Mouse (Mus musculus) hindlimb bud, embryonic 11.5 days (tissue): Measurements from ENCODE around the gene Adpgk.
"Not testable (repeated sequence)": the region's sequence is repeated elsewhere in the genome, so short reads cannot be mapped to it uniquely, and the experiment has no call there.

ENCODE experiments used
- DNase-seq: peaks from one replicate; pipeline ENCODE4 v3.0.0-alpha.2; 2012; ENCODE audit warnings: low read depth, low spot score; ENCODE audit errors: extremely low spot score

Gene Adpgk

DNA sequence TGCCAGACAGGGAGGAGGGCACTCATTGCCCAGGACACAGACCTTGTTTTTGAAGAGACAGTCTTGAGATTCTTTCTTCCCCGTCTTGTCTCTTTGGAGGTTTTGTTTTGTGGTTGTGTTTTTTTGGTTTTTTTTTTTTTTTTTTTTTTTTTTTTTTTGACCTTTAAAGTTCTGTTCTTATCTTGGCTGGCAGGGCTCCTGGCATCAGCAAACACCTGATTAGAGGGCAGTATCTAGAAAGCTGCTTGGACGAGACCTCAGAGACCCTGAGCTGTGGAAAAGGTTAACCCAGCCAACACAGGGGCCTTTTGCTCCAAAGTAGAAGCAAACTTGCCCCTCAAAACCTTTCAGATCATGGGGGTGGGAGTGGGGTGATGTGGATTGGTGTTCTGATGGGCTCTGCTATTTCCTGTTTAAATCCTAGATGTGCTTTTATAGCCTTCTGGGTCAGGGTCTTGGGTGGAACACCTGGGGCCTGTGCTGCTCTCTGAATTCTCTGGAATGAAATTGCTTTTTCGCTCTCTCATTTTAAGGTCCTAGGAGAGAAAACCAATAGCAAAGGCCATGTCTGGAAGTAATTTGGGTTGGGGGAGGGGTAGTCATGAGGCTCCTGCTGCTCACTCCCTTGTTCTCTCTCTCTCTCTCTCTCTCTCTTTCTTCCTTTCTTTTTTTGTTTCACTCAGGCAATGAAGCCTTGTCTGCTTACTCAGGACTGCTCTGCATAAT lies 2.5 kb upstream of the Adpgk start:
- peak; percentile 91 for DNase-seq

DNA sequence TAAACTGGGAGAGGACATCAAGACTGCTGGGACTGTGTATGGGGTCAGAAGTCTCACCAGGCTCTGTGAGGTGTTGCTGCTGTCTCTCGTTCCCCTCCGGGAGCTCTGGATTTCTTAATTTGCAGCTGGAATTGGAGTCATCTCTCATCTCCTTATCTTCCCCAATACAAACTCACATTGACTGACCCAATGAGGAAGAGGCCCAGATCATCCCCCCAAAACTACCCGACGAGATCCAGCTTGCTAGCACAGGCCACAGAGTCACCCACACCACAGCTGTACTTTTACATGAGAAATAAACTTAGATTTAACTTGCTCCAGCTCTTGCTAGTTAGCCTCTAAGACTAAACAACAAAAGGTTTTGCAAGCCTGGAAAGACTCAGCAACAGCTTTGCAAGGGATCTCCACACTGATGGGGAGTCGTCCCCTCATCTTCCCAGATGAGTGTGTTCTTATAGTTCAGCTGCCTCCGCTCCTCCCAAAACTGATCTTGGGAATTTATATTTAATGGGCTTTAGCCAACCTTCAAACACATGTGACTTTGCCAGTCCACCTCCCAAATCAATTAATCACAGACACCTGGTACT lies 1.7 kb upstream of the Adpgk start:
- no peak for DNase-seq

DNA sequence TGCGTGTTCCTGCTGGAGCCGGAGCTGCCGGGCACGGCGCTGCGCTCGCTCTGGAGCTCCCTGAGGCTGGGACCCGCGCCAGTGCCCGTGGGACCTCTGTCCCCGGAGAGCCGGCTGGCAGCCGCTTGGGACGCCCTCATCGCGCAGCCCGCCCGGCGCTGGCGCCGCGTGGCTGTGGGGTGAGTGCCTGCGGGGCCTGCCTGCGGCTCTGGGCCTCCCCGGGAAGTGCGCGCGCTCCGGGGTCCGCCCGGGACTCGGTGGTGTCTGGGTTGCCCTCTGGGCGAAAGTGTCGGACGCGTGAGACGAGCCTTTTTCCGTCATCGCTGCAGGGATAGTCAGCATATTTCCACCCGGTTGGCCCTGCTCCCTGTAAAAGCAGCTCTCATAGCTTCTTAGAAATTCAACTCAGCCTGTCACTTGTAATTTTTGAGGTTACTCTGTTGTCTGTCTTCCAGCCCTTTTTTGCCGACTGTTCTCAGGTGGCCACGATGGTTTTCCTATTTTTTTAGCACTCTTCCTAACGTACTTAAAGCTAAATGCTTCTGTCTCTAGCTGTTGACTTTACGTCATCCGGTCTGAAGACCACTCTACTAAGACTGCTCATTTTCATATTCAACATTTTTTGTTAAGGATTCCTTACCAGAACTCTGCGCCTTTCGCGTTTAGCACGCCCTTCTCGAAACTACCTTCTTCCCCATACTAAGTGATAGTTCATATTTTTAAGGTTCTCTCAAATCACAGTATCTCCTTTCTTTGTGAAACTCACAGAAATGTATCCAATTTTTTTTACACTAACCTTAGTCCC lies 532 bp downstream of the Adpgk start:
- no peak for DNase-seq

DNA sequence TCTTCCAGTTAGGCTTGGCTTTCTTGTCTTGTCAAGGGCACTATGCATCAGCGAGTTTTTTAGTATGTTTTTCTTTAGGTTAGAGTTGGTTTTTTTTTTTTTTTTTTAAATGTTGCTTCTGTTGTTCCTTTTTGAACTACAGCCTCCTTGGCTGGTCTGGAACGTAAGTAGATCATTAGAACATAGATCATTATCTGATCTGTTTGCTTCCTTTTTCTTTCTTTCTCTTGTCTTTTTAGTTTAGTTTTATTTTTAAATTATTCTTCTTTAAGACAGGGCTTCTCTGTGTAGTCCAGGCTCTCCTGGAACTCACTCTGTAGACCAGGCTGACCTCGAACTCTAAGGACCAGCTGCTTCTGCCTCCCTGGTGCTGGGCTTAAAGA lies 1.1 kb downstream of the Adpgk start:
- no peak for DNase-seq

DNA sequence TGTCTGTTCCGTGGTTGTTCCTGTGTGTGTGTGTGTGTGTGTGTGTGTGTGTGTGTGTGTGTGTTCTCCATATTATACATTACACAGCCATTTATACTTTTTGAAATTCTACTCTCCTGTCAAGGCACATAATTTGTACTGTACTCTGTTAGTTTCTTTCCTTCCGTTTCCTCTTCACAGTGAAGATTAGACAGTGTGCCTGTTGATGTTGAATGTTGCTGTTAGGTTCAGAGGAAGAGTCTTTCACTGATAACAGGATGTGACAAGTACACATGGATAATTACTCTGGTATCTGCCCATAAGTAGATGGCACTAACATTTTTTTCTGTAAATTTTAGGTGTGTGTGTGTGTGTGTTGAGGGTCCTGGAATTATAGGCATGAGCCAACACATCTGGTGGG lies 5.1 kb downstream of the Adpgk start:
- no peak for DNase-seq

DNA sequence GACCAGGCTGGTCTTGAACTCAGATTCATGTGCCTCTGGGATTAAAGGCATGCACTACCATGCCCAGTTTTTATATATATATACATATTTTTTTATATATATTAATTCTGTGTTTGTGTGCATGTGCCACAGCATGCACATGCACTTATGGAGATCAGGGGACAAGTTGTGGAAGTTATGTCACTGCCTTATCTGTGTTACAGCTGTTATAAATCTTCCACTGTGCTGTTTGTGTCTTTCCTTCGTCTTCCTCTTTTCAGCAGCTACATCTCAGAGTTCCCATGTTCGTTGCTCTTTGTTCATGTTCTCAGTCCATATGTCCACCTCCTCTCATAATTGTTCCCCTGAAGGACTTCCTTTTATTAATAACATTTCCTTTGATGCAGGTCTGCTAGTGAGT lies 16.5 kb downstream of the Adpgk start:
- DNase-seq, result no peak

DNA sequence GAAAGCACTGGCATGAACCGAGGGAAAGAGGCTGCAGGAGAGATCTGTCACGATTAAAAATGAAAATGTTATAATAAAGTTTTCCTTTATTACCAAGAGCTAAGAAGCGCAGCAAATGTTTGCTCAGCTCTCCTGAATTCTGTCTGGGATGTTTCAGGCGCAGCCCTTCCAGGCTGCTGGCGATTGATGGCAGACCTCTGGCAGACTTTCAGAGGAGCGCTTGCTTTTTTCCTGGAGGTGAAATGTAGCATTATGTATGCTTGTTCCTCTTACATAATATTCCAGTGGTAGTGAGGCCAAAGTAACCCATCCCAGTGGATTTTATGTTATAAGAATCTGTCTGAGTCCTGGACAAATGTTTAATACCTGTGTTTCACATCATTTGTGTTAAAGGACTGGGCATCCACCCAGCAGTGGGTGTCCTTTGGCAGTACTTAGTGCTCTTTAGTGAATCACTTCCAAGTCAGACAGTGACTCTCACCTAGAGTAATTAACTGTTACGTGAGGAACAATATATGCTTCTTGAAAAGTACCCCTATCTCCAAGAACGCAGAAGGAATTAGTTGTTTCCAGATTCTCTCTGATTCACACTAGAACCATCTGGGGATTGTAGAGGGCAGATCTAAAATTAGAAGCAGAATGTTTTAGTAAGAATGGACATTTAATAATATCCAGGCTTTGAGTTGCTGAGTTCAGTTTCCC lies 19.4 kb downstream of the Adpgk start:
- no peak for DNase-seq

DNA sequence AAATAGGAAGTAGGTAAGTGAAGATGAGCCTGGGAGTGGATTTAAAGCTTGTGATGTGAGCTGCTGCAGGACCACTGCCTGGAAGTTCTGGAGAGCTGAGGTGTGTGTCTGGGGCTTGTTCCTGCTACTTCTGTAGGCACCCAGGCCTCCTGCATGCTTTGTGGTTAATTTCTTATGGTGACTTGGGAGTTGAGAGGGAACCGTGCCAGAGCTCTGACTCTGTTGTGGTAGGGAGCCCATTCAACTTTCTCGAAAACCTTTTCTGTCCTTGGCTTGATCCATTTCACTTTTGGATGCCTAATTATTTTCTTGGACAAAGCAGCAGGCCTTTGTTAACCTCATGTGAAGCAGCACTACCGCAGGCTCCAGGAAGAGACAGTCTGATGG lies 19.9 kb downstream of the Adpgk start:
- DNase-seq, result no peak

DNA sequence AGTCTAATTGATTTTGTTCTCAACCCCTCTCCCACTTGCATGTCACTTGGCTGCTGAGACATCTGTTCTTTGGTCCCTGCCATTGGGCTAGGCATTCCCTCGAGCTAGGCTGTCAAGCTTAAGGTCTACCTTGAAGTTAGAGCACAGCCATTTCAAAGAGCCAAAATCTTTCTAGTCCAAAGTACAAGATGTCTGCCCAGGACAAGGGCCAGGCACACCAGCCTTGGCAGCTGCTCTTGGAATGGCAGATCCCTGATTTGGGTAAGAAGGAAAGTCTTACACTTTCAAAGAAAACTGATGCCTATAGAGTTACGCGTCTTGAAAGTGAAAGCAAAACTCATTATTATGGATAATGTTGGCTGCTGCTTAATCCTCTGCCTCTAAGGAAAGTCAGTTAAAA lies 24.8 kb downstream of the Adpgk start:
- DNase-seq, result no peak

DNA sequence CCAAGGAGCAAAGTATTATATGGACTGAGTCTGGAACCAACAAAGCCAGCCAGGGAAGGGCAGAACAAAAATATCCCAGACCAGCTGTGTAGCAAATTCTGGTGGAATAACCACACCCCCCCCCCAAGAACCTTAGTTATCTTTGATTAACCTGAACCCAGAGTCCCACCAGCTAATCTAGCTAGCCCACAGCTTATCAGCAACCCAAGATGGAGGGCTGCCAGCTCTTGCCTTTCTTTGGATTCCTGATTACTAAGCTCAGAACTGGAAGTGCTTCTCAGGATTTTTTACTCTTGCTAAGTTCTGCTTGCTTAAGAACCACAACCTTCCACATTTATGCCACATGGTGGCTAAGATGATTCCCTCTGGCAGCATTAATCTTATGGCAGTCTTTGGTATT lies 33.0 kb downstream of the Adpgk start:
- no peak for DNase-seq

DNA sequence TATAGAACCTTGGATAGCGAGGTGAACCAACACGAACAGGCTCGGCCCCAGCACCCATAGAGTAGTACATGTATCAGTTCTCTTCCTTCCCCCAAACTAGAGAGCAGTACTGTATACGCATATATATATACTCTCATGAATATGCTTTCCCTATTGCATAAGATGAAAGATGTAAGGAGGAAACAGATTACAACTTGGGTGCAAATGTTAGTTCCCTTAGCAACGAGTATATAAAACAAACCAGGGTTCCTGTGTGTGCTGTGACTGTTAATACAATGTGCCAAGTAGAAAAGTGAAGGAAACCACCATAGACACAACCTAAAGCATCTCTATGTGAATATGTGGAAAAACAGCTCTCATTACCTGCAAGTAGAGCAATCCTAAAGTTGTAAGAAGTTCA lies 38.7 kb downstream of the Adpgk start:
- DNase-seq, result no peak

DNA sequence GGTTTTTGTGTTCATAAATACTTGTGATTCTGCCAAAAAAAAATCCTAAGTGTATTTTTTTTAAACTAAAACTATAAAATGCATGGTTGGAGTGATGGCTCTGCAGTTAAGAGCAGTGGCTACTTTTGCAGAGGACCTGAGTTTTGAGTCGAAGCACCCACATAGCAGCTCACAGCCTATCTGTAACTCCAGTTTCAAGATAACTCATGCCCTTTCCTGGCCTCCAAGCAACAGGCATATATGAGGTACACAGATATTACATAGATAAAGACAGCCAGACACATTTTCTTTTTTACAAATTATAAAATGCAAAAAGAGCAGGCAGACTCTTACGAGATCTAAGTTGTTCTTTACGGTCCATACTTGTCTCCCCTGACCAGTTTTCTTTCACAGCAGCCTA lies 45.2 kb downstream of the Adpgk start:
- DNase-seq, result no peak

DNA sequence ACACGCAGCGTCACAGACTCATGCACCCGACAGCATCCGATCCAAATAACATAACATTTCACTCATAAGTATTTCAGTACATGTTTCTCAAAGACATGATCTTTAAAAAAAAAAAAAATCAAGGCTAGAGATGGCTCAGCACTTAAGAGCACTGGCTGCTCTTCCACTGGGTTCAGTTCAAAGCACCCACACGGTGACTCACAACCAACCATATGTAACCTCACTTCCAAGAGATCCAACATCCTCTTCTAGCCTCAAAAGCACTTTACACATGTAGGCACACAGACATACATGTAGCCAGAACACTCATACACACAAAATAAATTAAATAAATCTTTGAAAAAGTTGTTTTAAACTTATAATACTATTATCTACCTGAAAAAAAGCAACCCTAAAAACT lies 46.5 kb downstream of the Adpgk start:
- no peak for DNase-seq

DNA sequence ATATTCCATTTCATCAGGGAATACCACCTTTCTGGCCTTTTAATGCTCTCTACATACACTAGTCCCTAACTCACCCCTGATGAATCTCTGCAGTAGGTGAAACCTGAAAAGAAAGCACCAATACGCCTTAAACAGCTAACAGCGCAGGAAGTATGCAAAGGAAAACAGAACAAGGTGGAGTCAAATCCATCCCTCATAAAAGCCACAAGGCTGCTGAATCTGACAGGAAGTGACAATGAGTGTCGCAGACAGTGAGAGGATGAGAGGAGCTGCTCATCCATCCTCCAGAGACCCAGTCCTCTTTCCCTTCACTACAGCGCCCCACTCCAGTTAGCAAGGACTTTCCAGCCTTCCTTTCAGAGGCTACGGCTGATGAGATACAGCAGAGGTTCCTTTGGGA lies 47.1 kb downstream of the Adpgk start:
- DNase-seq, result no peak

DNA sequence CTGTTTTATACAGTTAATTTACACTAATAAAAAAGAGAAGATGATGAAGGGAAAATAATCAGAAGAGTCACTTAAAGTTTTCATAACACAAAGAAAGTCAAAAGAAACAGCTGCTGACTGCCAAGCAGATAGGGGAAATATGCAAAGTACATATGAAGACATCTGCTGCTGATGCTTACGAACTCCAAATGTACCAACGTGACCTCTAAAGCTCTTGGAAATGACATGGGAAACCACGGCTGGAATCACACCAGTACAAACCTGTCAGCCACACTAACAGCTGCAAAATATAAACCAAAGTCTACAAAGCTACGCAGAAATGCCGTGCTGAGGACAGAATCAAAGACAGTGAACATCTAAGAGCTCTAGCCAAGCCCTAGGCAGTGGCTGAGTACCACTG lies 47.7 kb downstream of the Adpgk start:
- no peak for DNase-seq

DNA sequence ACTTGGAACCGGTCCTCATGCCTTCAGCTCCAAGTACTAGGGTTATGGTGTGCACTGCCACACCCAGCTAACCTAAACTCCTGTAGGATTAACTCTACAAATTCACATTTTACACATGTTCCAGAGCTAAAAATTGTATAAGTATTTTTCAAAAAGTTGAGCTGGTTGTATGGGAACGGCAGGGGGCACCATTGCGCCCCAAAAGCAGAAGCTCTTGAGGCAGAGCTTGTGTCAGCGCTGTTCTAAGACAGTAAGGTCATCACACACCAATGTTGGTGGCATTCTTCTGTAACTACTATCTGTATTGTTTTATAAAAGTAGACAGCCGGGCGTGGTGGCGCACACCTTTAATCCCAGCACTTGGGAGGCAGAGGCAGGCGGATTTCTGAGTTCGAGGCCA lies 48.6 kb downstream of the Adpgk start:
- no peak for DNase-seq

DNA sequence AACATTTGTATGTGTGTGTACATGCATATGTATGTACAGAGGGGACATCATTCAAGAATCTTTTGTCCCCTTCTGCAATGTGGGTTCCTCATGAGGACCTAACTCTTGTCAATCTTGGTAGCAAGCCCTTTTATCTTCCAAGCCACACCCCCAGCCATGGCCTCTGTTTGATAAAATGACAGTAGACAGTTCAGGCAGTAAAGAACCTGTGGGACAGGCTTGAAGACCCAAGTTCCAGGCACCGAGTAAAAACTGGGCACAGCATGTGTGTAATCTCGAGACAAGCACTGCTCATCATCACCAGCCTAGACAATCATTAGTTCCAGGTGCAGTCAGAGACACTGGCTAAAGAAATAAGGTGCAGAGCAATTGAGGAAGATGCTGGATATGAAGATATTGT lies 54.8 kb downstream of the Adpgk start:
- no peak for DNase-seq

DNA sequence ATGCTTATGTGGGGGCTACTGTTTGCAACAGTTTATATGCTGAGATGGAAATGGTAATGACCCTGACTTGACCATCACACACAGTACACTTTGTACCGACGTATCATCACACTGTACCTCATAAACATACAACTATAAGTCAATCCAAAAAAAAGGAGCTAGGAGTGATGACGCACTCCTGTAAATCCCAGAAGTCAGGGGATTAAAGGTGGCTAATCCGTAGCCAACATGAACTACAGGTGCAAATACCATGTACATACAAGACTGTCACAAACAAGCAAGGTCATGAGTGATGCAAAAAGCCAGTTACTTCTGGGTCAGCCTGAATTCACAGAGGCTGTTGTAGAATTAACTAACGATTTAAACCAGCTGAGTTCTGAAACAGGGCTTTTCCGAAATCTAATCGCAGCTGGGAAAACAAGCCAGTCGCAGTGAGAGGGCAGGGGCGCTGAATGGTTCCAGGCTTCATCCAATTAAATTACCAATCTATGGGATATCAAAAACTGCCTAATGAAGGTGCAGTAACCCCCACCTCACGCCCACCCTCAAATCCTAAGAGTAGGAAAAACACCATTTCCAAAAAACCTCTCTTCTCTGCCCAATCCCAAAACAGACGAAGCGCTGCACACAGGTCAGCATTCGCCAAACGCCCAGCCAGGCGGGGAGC lies 61.4 kb downstream of the Adpgk start:
- DNase-seq, result peak; percentile 2

DNA sequence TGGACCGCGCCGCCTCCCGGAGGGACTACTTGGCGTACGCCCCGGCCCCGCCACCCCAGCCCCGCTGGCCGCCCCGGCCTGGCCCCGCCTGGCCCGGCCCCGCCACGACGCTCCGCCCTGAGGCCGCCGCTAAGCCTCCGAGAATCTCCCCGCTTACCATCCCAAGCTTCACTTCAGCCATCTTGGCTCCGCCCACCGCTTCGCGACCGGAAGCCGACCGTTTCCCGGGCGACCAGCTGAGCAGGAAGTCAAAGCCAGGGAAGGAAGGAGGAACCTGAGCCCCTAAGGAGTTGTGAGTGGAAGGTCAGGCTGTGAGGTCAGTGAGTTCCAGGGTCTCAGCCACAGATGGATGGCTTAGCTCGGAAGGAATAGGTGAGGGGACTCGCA lies 61.9 kb downstream of the Adpgk start, which contains the start of gene Bbs4:
Bbs4 (minus strand) TSS at position 256 of the 387 bp plus-strand sequence.
- DNase-seq, result peak; percentile 82

DNA sequence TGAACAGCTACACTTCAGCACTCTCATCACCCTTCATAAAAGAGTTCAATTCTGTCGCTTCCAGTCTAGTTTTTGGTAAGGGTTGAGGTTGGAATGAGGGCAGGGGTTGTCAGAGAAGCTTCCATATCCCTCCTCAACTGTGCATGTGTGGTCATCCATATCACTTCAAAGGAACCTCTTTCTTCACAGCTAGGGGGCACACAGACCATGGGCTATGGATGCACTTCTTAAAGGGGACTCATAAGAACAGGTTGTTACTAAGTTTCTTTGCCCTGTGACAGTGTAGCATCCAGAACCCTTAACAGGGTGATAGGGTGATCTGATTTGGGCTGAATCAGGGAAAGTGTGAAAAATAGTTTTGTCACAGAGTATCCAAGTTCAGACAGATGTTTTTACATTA lies 66.7 kb downstream of the Adpgk start:
- DNase-seq, result not testable (repeated sequence)

DNA sequence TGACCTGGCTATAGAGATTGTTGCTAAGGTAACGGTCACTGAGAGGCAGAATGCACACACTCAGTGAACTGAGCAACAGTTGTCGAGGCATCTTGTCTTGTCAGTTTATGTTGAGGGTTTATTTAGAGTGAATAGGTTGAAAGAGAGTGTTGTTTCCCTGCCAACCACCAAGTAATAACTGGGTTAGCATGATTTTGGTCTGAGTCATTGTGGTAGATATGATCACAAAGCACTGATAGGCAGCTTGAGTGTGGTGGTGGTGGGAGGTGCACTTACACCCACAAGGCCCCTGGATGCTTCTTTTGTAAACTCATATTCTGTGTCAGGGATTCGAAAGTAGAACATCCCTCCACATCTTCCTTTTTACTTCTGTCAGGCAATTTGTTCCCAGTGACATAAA lies 69.1 kb downstream of the Adpgk start:
- not testable (repeated sequence) for DNase-seq
